Mouse (Mus musculus): ENCODE measurements at regions not wholly inside any gene's neighbourhood (a gene's known extent, or its start where the extent isn't known, plus 50 kb on each side); places are given as distances from the start of the nearest gene placed in this dataset.

DNA sequence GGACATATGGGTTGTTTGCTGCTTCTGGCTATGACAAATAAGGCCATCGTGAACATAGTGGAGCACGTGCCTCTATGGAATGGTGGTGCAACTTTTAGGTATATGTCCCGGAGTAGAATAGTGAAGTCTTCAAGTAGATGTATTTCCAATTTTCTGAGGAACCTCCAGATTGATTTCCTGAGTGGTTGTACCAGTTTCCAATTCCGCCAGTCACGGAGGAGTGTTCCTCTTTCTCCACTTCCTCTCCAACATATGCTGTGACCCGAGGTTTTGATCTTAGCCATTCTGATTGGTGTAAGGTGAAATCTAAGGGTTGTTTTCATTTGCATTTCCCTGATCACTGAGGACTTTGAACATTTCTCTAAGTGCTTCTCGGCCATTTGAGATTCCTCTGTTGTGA is 1134.4 kb upstream of the Zeb2 start:
- TF ChIP-seq CTCF (IDR thresholded peaks at IDR 0.05; ENCODE audit: low read depth) (no peak), EP300 (IDR thresholded peaks at IDR 0.05; ENCODE audit: low read depth) (no peak)
